Mouse (Mus musculus) C3H10T1/2 (cell line): ENCODE results near the gene Gm13306. TPM values are rescaled to one million over a fixed set of nuclear protein-coding genes. Genes with fewer than 3 reads are reported as not detected.

Experiments
- polyA plus RNA-seq, 2 experiments: library from polyadenylated mRNA; unstranded; fragments of >200 nt; fragmentation: generic; extraction: Trizol; gene quantifications; one replicate each; pipeline ENCODE4 v1.2.1; 2012; ENCODE audit warnings: missing spikeins in 2 of 2

Gm13306 gene
- polyA plus RNA-seq, result not detected

GRCm38 (mm10) chr4:42153136-42153535 is at the start of gene Gm13306:
Gene Gm13306 (plus strand): TSS chr4:42153436.

GRCm38 (mm10) chr4:42114517-42114916 is 38.7 kb upstream of the Gm13306 start, which contains the start of gene Gm13304:
Gene Gm13304 (plus strand): TSS chr4:42114817.

GRCm38 (mm10) chr4:42168503-42168902 is 15.3 kb downstream of the Gm13306 start, which contains the start of gene Gm13305:
Gene Gm13305 (minus strand): TSS chr4:42168603.

Other genes starting within 250 kb of the Gm13306 start
- not detected for gene Gm21541, start 249.8 kb upstream of the Gm13306 start, polyA plus RNA-seq
- not detected for gene Gm20878, start 211.9 kb upstream of the Gm13306 start, polyA plus RNA-seq
- gene Fam205a4, start 187.4 kb upstream of the Gm13306 start, polyA plus RNA-seq, result not detected
- gene Gm21093, start 118.7 kb upstream of the Gm13306 start, polyA plus RNA-seq, result not detected
- not detected for gene Gm3893, start 62.2 kb upstream of the Gm13306 start, polyA plus RNA-seq
- gene Gm13304, start 38.6 kb upstream of the Gm13306 start, polyA plus RNA-seq, result not detected
- gene Gm13305, start 15.2 kb downstream of the Gm13306 start, polyA plus RNA-seq, result under 1 TPM in 1 of 2 experiments, not detected in 1; 0.06 TPM
- not detected for gene Gm10600, start 87.2 kb downstream of the Gm13306 start, polyA plus RNA-seq
- not detected for gene Ccl21b, start 102.3 kb downstream of the Gm13306 start, polyA plus RNA-seq
- not detected for gene Gm21953, start 140.8 kb downstream of the Gm13306 start, polyA plus RNA-seq
- gene Fam205a3, start 164.9 kb downstream of the Gm13306 start, polyA plus RNA-seq, result not detected